Mouse (Mus musculus) adrenal gland, postnatal 10 days (tissue): ENCODE results near the gene Dda1. TPM values are rescaled to one million over a fixed set of nuclear protein-coding genes. Genes with fewer than 3 reads are reported as not detected.
"Not testable (repeated sequence)": the region's sequence is repeated elsewhere in the genome, so short reads cannot be mapped to it uniquely, and the experiment has no call there.

Experiments used
- DNase-seq: peaks from one replicate; pipeline ENCODE4 v3.0.0; 2021; ENCODE audit warnings: mixed read lengths
- long read RNA-seq, 2 experiments: library from polyadenylated mRNA; stranded (forward); transcript quantifications; one replicate each; pipeline ENCODE4 v2.0.0; 2021
- total RNA-seq, 2 experiments: library from RNA; stranded (reverse); gene quantifications; 2 replicates each; pipeline ENCODE4 v1.2.3; 2021

Dda1 gene
- 10 to 100 TPM; 46.1 to 48.5 TPM for total RNA-seq
- long read RNA-seq, experiment 1, transcript Dda1-204 (4 exons, 1,881 nt) = minor isoform, 5 of 139 reads
- long read RNA-seq, experiment 1, transcript Dda1-202 (5 exons, 1,933 nt) = major isoform, 82 of 139 reads
- long read RNA-seq, experiment 1, transcript Dda1-205 (5 exons, 1,929 nt) = minor isoform, 8 of 139 reads
- long read RNA-seq, experiment 1, partial matches to known transcripts = 29 of 139 reads
- long read RNA-seq, experiment 1, other reads (novel, unspliced or antisense) = 11 of 139 reads
- long read RNA-seq, experiment 2, transcript Dda1-205 (5 exons, 1,929 nt) = minor isoform, 7 of 69 reads
- long read RNA-seq, experiment 2, transcript Dda1-202 (5 exons, 1,933 nt) = major isoform, 47 of 69 reads
- long read RNA-seq, experiment 2, partial matches to known transcripts = 2 of 69 reads
- long read RNA-seq, experiment 2, other reads (novel, unspliced or antisense) = 5 of 69 reads

DNA sequence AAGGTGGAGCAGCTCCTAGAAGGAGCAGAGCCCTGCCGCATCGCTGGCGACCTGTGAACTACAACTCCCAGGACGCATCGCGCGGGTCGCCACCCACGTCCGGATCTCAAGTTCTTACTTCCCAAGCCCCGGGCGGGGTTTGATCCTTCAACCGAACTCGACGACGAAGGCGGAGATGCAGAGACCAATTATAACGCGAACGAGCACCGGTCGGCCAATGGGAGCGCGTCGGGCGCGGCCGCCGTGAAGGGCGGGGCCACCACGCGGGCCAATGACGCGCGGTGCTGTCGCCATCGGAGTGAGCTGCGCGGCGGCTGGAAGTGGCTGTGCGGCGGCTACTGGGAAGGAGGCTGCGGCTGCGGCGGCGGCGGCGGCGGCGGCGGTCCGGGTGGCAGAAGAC is at the start of gene Dda1:
Gene Dda1 (plus strand): TSS at position 284 of the 400 bp plus-strand sequence.
- peak; percentile 97 for DNase-seq

DNA sequence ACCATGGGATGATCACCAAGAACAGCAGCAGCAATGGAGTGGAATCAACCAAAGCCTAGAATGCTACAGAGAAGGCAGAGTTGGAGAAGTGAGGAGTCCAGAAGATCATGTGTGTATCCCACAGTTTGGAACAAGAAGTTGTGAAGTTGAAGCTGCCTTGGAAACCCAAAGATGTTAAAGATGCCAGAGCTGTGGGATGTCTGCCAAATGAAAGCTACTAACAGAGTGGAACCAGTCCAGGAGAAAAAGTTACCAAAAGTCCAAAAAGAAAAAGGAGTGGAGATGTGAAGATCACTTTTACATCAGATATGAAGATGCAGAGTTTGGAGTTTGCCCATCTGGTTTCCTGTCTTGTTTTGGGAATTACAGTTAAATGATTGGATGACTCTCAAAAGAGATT is 46.9 kb upstream of the Dda1 start:
- no peak for DNase-seq

DNA sequence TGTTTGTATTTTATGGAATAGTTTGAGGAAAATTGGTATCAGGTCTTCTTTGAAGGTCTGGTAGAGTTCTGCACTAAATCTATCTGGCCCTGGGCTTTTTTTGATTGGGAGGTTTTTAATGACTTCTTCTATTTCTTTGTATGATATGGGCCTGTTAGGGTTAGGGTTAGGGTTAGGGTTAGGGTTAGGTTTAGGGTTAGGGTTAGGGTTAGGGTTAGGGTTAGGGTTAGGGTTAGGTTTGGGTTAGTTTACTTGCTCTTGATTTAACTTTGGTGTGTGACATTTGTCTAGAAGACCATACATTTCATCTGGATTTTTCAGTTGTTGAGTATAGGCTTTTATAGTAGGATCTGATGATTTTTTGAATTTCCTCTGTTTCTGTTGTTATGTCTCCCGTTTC is 36.1 kb upstream of the Dda1 start:
- not testable (repeated sequence) for DNase-seq

DNA sequence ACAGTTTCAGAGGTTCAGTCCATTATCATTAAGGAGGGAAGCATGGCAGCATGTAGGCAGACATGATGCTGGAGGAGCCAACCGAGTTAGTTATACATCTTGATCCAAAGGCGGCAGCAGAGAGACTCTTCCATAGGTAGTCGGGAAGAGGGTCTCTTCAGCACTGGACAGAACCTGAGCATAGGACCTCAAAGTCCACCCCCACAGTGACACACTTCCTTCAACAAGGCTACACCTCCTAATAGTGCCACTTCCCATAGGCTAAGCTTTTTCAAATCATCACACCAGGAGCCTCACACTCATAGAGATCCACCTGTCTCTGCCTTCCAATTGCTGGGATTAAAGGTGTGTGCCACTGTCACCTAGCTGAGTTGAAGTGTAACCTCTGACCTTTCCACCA is 32.0 kb upstream of the Dda1 start:
- DNase-seq = no peak

DNA sequence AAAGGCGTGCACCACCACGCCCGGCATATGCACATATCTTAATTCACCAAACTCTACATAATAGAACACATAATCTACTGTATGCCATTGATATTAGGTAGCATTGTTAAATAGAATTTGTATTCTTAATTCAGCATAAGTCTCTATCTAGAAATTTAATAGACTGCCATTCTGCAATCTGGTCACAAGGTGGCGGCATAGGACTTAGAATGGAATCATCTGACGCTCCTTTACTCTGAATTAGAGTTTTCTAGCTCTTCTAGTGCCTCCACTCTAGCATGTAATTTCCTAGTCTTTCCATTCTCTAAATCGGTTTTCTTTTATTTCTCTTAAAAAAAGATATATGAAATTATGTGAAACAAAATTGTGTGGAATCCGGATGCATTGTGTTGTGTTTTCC is 27.6 kb upstream of the Dda1 start:
- peak; percentile 71 for DNase-seq

DNA sequence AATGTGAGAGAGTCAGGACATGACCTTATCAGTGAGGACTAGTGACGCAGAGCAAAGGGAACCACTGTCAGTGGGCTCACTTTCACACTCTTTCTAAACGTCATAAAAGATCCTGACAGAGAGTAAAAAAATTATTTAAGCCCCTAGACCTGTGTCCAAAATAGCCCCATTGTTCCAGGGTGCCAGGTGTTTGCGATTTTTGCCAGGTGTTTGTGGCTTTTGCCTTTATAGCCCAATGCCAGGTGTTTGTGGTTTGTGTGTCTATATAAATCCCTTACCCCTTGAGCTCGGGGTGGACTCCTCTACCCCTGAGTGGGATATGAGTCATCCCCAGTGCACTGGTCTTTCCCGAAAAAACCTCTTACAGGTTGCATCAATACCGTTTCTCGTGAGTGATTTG is 23.9 kb upstream of the Dda1 start:
- no peak for DNase-seq

DNA sequence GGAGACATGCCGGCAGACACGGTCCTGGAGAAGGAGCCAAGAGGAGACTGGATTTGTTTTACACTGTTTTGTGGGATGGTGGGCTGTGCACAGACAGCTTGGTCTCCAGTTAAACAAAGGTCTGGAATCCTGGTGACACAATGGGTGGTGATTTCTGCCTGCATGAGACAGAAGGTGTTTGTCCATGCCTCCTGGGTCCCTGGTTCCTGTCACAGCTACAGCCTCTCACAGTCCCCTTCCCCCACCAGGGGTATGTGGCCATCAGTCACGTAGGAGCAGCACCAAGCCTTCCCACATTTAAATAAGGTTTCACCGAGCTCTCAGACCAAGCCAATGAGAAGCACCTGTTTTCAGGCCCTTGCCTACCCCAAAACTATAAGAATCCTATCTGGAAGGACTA is 17.7 kb upstream of the Dda1 start:
- DNase-seq = no peak

DNA sequence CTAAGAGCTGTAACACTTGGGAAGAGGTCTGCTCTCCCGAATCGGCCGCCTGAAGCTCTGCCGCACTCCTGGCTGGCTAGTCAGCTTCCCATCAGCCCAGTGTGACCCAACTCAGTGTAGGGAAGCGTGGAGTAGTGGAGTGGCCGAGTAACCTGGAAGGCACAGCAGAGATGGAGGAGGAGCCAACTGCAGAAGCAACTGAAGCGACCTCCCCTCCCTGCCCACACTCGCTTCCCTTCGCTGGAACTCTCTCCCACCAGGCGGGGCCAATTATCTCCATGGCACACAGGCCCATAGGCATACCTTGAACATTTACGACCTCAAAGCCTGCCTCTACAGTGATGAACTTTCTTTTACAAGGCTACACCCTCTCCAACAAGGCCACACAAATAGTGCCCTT is 17.2 kb upstream of the Dda1 start:
- no peak for DNase-seq

DNA sequence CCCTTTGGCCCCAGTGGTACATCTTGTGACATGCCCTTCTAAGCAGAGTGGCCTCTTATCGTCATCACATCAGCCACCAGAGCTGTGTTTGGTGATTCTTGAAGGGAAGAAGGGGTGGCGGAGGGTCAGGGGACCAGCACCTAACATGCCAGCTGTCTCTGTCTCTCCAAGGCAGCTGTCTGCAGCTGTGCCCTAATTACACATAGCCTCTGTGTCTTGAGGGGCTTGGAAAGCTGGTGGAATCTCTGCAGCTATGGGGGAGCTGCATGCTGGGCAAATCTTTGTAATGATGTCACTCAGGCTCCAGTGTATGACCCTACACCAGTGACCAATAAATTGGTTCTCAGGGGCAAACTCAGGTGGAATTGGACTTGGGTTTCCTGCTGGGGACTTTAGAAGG is 16.3 kb upstream of the Dda1 start:
- DNase-seq = no peak

DNA sequence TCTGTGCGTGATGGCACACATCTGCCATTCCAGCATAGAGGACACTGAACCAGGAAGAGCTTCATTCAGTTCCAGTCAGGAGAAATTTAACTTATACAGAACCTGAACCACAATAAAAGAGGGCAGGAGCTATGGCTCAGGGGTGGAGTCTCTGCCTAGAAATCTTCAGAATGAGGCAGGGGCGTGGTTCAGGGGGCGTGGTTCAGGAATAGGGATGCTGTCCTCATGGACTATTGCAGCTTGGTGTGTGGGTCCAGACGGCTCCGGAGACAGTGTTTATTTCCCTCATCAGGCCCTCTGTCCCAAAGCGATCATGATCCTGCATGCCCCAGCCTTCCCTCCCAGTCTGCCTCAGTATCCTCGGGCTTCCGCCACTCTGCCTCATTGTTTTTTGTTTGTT is 14.3 kb upstream of the Dda1 start:
- DNase-seq = no peak

DNA sequence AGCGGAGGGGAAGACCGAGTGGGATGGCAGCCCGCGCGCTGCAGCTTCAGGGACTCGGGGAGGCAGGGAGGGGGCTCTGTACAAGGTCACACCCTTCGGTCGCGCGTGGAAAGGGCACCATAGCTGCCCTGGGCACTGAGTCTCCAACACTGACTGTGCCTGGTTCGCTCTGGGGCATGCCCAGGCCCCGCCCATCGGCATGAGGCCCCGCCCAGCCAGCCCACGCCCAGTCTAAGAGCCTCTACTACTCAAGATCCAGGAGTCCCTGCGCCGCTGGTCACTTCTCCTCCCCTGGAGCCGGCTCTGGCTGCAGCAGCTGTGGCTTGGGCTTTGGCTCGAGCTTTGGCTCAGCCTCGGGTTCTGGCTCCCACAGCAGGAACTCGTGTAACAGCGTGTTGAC is 12.1 kb upstream of the Dda1 start:
- peak; percentile 42 for DNase-seq

DNA sequence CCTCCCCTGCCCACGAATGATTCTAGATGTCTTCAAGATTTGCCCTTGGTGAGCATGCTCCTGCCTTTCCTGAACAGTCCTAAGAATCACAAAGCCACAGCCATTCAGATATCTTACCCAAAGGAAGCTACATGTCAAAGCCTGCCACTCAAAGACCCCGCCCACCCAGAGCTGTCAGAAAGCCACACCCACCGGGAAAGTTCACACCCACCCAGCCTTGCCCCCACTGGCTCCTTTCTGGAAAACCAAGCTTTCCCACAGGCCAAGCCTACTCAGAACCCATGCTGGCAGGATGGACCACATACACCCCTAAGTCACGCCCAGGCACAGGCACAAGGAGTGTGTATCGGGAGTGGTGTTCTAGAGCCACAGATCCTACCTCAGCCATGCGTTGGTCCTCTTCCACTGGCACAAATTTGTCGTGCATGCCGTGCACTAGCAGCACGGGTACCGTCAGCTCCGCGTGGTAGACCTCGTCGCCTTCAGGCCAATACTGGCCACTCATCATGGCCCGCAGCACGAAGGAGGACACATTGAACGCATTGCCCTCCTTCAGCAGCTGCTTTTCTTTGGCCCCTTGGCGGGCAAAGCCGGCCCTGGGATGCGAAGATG is 11.2 kb upstream of the Dda1 start:
- DNase-seq = no peak

DNA sequence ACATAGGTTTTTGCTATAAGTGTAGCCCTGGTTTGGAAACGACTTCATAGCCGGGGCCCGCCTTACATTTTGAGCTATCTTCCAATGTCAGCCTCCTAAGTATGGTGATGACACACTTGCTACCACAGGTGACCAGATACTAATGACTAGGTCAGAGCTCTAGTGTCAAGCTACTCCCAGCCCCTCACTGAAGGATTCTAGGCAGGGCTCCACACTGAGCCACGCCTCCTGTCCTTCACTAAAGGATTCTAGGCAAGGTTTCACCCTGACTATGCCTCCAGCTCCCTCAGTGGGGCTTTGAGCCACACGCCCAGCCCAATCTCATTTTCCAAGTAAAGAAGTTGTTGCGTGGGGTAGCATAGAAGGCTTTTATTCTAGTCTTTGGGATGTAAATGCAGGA is 8.3 kb upstream of the Dda1 start:
- no peak for DNase-seq

DNA sequence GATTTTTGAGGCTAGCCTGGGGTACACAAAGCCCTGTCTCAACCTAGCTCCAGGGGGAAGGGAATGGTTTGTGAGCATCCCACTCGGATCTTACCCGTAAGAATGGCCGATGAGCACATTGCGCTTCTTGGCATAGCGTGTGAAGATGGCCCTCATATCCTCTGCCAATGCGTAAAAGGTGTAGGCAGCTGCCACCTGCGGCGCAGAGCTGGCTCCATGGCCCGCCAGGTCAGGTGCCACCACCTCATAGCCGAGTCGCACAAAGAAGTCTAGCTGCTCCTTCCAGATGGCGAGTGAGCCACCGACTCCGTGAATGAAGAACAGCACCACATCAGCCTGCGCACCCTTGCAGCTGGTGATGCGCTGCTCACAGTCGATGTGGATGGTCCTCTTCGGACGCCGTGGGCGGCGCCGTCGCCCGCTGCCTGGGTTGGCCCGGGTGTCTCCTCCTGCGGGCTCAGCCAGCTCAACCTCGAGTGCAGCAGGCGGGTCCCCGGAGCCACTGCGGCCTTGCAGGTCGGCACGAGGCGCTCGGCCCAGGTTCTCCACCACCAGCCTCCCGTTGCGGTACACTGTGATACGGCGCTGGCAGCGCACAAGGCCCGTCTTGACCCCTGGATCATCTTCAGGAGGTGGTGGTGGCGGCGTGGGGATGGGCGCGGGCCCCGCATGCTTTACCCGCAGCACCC is 7.7 kb upstream of the Dda1 start:
- DNase-seq = peak; percentile 8

DNA sequence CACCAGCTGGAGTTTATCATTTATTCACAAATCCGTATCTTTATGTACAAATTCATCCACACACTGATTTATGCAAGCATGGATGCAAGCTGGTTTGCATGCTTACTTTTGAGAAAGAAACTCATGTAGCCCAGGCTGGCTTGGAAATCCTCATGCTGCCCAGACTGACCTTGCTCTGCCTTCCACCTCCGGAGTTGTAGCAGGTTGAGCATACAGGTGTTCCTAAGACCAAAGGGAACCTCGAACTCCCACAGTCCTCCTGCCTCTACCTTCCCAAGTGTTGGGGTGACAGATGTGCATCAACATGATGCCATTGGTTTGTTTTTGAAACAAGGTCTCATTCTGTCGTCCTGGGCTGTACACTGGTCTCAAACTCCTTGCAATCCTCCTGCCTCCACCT is 6.8 kb upstream of the Dda1 start:
- DNase-seq = no peak

DNA sequence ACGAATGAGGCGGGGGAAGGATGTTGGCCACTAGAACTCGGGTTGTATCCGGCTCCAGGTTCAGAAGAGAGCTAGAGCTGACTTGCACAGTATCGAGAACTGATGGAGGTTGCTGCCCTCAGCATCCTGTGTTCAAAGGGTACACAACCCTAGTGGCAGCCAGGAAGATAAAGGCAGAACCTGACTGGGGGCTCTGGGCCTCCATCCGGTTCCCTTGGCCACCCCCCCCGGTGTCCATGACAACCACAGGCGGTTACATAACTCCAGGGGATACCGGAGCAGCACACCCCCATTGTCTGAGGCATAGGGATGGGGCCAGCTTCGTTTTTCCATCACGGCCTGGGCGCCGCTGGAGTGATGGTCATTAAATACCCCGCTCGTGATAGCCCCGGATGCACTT is 6.2 kb upstream of the Dda1 start:
- DNase-seq = peak; percentile 62

DNA sequence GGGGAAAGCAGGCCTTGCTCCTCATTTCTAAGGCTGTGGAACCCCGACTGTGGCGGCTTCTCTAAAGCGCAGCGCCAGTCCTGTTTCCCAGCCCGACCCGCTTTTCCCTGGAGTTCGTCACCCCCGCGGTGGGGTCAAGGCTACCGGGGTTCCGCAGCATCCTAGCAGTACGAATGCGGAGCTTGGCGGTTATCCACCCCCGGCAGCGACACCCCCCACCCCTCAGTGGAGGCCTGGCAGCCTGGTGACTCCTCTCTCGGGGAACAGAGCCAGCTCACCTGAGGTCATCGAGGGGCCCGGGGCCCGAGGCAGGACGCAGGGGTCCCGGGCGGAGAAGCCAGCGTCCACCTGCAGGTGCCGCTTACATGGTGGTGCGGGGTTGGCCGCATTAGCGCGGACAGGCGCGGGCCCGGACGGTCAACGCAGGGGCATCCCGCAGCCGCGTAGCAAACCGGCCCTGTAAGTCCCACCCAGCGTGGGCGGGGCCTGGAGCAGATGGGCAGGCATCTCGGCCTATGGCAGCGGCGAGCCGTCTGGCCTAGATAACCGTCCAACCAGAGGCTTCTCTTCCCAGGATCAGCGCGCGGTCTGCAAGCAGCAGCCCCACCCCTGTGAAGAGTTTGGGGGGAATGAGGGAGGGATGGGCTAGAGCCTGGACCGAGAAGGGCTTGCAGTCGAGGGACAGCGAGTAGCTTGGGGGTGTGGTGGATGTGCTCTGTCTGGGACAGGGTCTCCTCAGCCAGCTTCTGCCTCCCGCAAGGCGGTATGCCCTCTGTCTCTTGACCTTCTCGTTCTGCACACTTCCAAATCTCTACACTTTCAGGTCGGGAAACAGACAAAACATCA is 5.6 kb upstream of the Dda1 start, which contains the start of gene Abhd8:
Gene Abhd8 (minus strand): TSS at position 468 of the 846 bp plus-strand sequence.
- DNase-seq = peak; percentile 99

DNA sequence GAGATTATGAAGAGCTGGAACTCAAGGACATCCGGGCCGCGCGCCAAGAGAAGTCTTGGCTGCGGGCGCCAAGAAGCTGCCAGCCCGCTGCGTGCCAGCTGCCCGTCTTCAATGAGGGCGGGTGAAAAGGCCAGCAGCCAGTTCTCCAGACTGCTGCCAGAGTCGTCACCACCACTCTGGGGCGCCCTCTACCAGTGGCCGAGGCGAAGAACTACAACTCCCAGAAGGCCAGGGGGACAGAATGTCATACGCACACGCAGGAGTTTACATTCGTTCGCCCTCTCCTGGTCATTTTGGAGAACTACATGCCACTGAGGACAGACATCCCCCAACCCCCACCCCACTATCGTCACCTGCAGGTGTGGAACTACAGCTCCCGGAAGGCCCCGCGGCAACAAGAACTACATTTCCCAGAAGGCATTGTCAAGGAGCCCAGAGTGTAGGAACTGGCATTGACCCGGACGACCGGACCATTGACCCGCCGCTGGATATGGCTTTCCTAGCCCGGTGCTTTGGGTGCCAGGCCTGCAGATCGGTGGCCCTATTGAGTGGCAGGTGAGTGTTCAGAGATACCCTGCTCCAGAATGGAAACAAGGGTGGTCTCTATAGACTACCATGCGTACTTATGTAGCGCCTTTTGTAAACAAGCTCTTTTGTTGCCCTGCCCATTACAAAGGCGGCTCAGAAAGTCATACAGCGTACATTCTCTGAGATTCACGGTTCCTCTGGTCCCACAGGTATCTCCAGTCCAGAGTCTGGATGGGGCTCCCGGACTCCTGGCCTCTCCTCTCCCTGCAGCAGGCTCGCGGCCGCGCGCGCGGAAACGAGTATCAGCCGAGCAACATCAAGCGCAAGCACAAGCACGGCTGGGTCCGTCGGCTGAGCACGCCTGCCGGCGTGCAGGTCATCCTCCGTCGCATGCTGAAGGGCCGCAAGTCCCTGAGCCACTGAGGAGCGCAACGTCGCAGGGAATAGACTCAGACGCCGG is 4.2 kb upstream of the Dda1 start, which contains the start of gene Mrpl34:
Gene Mrpl34 (plus strand): TSS at position 447 of the 988 bp plus-strand sequence.
- peak; percentile 98 for DNase-seq

DNA sequence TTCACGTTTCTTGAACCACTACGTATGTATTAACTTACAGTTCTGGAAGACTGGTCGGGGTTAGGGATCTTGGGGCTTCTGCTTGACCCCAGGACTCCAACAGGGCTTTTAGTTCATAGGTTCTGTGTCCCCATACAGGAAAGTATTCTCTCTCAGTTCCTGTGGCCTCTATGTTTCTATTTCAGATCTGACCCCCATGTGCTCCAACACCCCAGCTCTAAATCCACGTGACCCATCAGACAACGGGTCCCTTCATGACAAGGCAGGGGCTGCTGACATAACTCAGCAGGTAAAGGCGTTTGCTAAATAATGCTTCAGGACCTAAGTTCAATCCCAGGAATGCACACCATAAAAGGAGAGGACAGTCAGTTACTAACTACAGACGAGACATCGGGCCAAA is 3.3 kb upstream of the Dda1 start:
- DNase-seq = no peak

DNA sequence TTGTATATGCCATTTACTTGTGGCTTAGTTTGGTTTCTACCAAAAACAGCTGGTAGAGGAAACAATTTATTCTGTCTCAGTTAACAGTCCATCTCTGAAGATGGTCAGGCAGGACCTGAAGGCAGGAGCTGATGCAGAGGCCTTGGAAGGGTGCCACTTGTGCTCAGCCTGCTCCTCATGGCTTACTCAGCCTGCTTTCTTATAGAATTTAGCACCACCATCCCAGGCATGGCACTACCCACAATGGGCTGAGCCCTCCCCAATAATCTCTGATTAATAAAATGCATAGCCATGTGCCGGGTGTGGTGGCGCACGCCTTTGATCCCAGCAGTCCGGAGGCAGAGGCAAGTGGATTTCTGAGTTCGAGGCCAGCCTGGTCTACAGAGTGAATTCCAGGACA is 2.8 kb upstream of the Dda1 start:
- no peak for DNase-seq

DNA sequence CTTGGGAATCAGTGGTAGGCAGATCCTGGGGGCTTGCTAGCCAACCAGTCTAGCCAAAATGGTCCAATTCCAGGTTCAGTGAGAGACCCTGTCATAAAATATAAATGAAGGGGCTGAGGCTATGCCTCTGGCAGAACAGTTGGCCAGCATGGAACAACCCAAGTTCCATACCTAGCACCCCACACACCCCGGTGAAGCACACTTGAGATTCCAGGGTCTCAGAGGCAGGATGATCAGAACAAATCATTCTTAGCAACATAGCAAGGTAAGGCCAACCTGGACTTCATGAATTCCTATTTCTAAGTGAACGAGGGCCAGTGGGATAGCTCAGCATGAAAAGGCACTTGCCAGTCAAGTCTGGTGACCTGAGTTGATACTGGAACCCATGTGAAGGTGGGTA is 1.8 kb upstream of the Dda1 start:
- DNase-seq = no peak
